Mouse (Mus musculus): Measurements from ENCODE around the gene Cyth1. TPM values are rescaled to one million over a fixed set of nuclear protein-coding genes. Genes with fewer than 3 reads are reported as not detected.

Gene Cyth1
- total RNA-seq, 2 experiments from 2014 or later = 30.3 to 31.5 TPM

DNA sequence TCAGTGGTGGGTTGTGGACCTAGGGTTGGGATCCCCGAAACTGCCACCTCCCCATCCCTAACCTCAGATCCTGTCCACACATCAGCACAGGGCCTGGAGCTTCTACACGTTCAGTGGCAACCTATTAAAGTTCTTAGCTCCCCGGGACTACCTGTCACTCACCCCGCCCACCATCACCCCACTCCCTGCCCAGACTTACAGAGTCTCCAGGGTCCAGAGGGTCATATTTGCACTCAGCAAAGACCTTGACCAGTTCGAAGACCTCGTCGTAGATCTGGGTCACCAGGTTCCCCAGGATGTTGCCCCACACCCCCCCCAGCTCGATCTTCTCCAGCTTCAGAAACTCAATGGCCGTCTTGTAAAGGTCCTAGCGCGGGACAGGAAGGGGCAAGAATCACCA, 126.8 kb downstream of the Cyth1 start:
- DNase-seq (ENCODE audit: low spot score in 2 of 2) = no peak

DNA sequence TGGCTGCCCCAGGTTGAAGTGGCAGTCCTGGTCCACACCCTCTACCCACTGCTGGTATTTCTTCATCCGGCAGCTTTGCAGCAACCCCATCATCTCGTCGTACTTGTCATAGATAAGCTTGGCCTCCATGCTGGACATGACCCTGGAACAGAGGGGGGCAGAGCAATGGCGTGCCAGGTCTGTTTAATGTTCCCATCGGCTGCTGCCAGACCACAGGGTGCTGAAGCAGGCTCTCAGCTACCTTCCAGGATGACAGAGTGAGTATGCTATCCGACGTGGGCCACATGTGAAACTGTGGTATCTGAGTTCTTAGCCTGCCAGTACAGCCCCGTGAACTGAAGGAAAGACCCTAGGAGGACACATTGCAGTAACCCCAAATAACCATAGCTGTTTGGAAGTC, 129.6 kb downstream of the Cyth1 start:
- DNase-seq (ENCODE audit: low spot score in 2 of 2) = no peak

DNA sequence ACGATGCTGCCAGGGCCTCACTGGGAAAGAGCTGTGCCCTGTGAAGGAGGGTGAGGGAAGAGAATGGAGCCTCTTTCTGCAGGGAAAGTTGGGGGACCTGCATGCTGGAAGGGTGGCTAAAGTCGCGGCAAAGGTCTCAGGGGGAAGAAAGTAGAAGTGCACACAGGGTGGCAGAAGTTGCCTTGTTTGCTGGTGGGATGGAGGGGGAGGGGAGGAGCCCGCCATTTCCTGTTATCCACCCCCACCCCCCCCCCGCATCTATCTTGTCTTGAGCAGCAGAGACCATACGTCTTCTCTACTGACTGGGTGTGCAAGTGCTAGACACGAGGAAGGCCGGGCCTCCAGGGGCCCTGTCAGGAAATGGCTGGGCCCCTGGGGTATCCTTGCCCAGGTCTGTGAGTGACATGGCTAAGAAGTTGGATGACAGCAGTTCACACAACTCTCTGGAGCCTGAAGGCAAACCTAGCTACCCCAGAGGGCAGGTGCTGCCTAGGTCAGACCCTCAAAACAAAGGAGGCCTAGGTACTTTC, 133.7 kb downstream of the Cyth1 start:
- DNase-seq (ENCODE audit: low spot score in 2 of 2) = no peak

DNA sequence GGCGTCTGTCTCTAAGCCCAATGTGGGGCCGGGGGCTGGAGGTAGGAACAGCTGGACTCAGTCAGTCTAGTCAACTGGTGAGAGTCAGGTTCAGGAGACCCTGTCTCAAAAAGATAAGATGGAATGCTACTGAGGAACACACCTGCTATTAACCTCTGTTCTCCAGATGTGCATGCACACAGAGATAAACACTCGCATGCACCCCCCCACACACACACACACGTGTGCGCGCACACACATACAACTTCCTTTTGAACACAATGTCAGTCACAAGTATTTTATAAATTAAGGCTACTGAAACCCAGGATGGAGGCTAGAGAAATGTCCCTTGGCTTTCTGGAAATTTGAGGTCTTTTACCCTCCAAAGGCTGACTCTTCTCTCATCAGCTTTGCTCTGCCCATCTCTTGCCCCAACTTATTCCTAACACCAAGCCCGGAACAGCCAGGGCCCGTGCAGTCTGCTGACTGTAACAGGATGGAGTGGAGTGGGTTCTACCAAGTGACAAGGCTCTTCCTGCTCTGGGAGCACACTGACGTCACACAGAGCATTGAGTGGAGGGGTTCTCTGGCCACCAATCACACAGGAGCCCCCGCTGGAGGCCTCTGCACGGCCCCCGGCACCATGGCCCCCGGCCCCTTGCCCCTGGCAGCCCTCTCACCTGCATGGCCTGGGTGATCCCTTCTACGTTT, 134.7 kb downstream of the Cyth1 start:
- DNase-seq (ENCODE audit: low spot score in 2 of 2) = no peak

DNA sequence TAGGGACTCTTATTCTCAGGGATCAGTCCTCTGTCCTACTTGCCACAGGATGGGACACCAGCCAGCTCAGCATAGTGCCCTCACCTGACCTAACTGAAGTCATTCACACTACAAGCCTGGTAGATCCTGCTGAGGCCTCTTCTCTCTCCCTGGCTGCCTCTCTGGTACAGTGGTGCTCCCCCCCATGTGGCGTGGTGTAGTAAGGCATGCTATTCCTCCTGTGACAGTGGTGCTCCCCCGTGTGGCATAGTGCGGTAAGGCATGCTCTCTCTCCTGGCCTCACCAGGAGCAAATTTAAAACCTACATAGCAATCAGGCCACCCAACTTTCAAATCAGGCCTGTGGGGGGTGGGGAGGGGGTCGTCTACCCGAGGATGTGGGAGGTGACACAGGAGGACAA, 144.4 kb downstream of the Cyth1 start:
- peak; percentile 72 to 75 for DNase-seq (ENCODE audit: low spot score in 2 of 2)

DNA sequence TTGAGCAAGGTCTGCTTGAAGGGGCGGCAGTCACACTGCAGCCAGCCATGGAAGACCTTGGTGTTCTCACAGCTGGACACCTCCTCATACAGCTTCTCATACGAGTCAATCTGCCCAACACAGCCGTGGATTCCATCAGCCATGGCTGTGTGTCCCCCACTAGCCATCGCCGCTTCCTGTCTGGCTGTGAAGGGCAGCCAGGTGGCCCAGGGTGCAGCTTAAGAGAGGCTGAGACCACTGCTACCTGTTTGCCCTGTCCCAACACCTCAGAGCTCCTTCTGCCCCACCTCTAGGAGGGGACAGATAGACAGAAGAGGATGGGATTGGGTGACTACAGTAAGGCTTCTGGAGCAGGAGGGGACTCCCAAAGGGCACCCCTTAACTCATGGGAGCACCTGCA, 145.0 kb downstream of the Cyth1 start:
- no peak for DNase-seq (ENCODE audit: low spot score in 2 of 2)

DNA sequence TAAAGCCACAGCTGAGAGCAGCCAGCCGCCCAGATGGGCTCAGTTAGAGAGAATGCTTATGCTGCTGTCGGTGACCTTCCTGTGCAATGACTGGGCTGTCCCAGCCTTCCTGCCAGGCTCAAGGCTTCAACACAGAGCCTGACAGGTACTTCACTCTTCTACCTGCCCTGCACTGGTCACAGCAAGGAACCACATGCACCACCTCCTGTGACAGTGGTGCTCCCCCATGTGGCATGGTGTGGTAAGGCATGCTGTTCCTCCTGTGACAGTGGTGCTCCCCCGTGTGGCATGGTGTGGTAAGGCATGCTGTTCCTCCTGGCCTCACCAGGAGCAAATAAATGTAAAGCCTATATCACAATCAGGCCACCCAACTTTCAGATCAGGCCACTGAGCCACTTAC, 145.6 kb downstream of the Cyth1 start:
- DNase-seq (ENCODE audit: low spot score in 2 of 2) = peak; percentile 74 to 84

DNA sequence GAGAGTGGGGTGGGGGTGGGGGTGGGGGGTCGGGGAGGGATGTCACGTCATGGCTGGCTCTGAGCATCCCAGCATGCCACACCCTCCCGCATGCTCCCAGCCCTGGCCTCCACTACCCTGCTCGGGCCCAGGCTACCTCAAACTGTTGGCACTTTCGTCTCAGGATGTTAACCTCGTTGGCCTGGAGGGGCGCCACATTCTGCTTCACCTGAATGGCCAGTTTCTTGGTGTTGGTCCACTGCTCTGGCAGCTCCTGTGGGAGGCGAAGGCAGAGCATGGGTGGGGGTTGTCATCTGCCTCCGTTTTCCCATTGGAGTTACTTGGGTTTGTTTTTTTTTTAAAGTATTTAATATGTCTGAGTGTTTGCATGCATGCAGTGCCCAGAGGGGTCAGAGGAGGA, 147.3 kb downstream of the Cyth1 start:
- no peak for DNase-seq (ENCODE audit: low spot score in 2 of 2)

DNA sequence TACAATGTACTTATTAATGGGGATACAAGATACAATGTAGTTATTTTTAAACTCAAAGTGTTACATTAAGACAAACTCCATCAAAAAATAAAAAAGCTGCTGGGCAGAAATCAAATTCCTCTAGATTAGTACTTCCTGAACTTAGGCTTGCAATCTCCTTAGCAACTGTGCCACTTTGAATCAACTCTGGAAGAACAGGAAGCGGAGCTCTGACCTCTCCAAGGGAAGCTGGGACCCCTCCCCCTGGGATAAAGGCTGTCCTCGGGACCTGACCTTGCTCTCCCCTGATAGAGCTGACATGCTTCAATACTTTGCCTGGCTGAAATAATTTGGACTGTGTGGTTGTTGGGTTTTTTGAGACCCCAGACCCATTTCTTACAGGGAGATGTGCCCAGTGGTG, 151.7 kb downstream of the Cyth1 start:
- DNase-seq (ENCODE audit: low spot score in 2 of 2) = no peak

DNA sequence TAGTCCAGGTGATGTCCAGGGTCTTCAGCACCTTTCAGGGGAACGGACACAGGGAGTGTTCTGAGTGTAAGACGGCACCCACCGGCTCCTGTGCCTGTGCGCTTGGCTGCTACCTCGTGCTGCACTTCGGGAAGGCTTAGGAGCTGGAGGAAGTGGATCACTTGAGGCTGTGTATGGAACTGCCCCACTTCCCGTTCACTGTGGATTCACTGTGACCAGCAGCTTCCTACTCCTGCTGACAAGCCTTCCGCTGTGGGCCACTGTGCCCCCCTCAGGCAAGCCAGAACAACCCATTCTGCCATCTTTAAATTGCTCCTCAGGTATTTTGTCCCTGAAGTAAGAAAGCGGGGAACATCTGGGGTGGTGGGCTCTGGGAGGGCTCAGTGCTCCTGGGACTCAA, 153.4 kb downstream of the Cyth1 start:
- no peak for DNase-seq (ENCODE audit: low spot score in 2 of 2)

DNA sequence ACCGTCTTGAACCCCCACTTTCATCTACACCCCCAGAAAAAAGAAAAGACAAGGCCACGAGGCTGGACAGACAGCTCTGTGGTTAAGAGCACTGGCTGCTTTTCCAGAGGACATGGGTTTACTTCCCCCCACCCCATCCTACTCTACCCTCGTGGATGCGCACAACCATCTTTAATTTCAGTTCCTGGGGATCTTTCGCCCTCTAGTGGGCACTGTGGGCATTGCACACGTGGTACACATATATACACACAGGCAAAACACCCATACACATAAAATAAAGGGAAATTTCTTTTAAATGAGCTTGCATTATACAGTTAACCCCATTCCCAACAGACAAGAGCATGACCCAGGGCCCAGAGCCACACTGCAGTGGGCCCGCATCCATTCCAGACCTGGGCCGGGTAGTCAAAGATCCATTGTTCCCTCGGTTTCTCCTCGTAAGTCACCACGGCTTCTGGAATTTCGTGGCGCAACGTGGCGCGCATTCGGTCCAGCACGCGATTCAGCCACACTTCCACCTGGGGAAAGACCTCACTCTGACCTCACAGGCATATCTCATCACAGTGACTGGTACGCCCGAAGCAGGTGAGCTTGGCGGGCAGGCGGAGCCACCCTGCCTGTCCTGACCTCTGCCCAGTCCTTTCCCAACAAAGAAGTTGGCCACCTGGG, 157.3 kb downstream of the Cyth1 start:
- DNase-seq (ENCODE audit: low spot score in 2 of 2) = no peak

DNA sequence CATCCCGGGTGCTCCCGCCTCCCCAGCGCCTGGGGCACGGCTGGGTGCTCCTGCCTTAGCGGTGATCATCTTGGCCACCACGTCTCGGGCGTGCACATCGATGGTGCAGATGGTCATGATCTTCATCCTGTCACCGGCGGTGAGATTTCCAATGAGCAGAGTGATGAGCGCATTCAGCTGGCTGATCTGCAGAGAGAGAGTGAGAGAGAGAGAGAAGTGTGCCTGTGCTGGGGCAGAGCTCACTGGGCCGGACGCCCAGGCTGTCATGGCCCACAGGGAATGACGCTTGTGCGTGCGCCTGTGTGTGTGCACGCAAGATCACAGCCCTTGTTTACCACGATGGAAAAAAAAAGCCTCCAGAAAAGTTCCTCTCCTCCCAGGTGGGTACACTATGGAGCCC, 159.5 kb downstream of the Cyth1 start:
- DNase-seq (ENCODE audit: low spot score in 2 of 2) = no peak

DNA sequence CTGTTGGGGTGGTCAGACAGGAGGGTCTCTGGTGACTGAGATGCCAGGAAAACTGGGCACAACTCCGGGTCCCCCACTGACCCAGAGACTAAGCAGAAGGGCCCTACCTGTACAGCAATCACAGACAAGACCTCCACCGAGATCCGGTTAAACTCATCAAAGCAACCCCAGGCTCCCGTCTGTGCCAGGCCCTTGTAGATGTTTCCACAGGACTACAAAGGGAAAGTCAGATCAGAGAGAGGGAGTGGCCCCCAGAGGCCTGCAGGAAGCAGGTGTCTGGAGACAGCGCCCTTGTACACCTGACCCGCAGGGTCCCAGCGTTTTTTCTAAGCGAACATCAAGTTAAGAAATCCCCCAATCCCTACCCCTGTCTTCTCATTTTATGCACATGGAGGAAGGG, 162.4 kb downstream of the Cyth1 start:
- DNase-seq (ENCODE audit: low spot score in 2 of 2) = no peak

DNA sequence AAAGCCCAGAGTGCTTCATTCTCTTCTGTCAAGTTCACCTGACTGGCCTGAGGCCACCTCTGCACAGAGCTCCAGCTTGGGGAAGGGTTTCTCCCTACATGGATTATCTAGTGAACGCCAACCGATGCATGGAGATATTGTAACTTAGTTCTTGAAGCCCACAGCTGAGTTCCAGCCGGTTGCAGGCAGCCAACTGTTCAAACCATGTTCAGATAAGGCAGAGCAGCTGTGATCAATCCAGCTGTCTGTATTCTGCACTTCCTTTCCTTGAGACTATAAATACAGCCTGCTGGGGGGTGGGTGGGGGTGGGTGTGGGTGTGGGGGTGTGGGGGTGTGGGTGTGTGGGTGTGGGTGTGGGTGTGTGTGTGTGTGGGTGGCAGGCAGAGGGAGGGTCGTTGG, 163.2 kb downstream of the Cyth1 start:
- DNase-seq (ENCODE audit: low spot score in 2 of 2) = no peak

DNA sequence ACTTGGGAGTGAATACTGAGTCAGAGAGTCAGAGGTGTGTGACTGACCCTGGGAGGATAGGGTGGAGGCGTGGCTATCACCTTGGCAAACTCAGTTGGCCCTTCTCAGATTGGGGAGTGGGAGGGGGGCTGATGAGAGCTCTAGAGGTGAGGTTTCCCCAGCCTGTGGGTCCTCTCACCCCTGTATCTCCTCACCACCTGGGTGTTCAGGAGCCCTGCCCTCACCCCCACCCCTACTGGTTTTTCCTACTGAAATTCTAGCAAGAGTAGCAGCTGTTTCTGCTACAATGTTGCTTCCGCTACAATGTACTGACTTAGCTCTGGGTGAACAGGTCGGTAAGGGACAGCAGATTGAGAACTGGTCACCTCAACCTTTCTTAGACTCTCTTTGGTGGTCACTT, 164.1 kb downstream of the Cyth1 start:
- no peak for DNase-seq (ENCODE audit: low spot score in 2 of 2)

DNA sequence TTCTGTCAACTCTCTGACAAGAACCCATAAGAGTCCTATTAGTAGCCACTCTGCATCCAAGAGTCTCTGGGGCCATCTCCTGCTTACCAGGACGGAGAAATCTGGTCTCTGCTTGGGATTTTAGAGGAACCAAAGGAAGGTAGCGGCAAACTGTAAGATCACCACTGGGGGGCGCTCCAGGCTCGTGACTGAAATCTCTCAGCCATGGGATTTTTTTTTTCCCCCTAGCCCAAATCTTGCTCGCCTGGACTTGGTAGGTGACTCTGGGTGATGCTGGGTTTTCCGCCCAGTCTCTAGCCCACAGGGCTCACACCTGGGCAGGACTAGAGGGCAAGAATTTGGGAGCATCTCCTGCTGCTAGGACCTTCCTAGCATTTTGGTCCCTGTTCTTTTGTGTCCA, 164.6 kb downstream of the Cyth1 start:
- peak in 1 of 2 experiments; percentile 45 for DNase-seq (ENCODE audit: low spot score in 2 of 2)

DNA sequence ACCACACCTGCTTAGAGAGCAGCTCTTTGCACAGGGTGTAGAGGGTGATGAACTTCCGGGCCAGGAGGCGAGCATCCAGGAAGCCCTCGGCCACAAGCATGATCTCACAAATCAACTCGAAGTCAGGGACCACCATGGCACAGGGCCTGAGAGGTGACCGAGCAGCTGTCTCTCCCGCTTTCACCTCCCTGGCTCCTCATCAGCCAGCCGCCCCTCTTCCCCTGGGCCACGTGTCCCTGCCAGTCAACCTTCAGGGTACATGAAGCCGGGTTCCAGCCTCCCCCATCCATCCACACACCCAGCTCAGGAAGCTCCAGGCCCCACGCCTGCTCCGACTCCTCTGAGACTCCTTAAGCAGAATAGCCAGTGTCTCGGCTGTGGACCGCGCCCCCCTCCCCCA, 166.1 kb downstream of the Cyth1 start:
- no peak for DNase-seq (ENCODE audit: low spot score in 2 of 2)

Other genes starting within 250 kb of the Cyth1 start
- under 1 TPM; 0.08 to 0.42 TPM for gene Dnah17, start 118.0 kb downstream of the Cyth1 start, total RNA-seq (2021)
- gene Usp36, start 41.7 kb upstream of the Cyth1 start, total RNA-seq (2021) = 10 to 100 TPM; 22.7 to 23.5 TPM
- gene Cep295nl, start 93.9 kb upstream of the Cyth1 start, total RNA-seq (2021) = 1 to 10 TPM; 1.4 to 2.1 TPM
- gene Timp2, start 107.1 kb upstream of the Cyth1 start, total RNA-seq (2021) = 100 to 1,000 TPM; 107 to 108 TPM
- 10 to 100 TPM; 60.6 to 61.6 TPM for gene Lgals3bp, start 153.5 kb upstream of the Cyth1 start, total RNA-seq (2021)
- 10 to 100 TPM; 33.7 to 36.5 TPM for gene Cant1, start 170.5 kb upstream of the Cyth1 start, total RNA-seq (2021)
- 10 to 100 TPM; 25.0 to 33.4 TPM for gene C1qtnf1, start 179.6 kb upstream of the Cyth1 start, total RNA-seq (2021)
- gene Engase, start 228.2 kb upstream of the Cyth1 start, total RNA-seq (2021) = 10 to 100 TPM; 19.6 to 22.3 TPM

All from adrenal gland, postnatal 4 days (tissue).